Mouse (Mus musculus) CH12.LX (cell line): ENCODE measurements at regions not wholly inside any gene's neighbourhood (a gene's known extent, or its start where the extent isn't known, plus 50 kb on each side); places are given as distances from the start of the nearest gene placed in this dataset.

Source experiments
- DNase-seq: peaks from one replicate; pipeline ENCODE4 v3.0.0-alpha.2; 2013; ENCODE audit errors: extremely low read depth
- H3K27ac ChIP-seq: 2 replicates; pipeline ENCODE4 v1.5.1; 2012; ENCODE audit warnings: low read depth, mild to moderate bottlenecking, control low read depth, moderate library complexity; ENCODE audit not compliant: insufficient read depth
- H3K27me3 ChIP-seq: replicated peaks from 2 replicates; pipeline ENCODE3; 2012; ENCODE audit warnings: inconsistent platforms
- H3K36me3 ChIP-seq, 2 experiments: replicated peaks in 1 of 2; 2 replicates each; pipeline versions ENCODE3 to v1.6.1; 2012; ENCODE audit warnings: inconsistent platforms in 1 of 2, low read length in 1 of 2, mild to moderate bottlenecking in 1 of 2, mixed read lengths in 1 of 2, moderate library complexity in 1 of 2; ENCODE audit not compliant: control insufficient read depth in 1 of 2, insufficient read depth in 1 of 2
- H3K4me1 ChIP-seq, 2 experiments: 2 replicates each; pipeline ENCODE4 v1.6.1; 2012; ENCODE audit warnings: inconsistent platforms in 1 of 2, moderate library complexity in 1 of 2; ENCODE audit not compliant: insufficient read depth in 2 of 2, control insufficient read depth in 1 of 2
- H3K4me2 ChIP-seq: 2 replicates; pipeline ENCODE4 v1.6.1; 2012; ENCODE audit warnings: low read depth, mild to moderate bottlenecking, control low read depth; ENCODE audit not compliant: poor library complexity, insufficient read depth, severe bottlenecking
- H3K4me3 ChIP-seq, 3 experiments: fragments of 150-350 bp in 1 of 3; sonication (generic) in 1 of 3; replicated peaks in 1 of 3; 2 replicates each; pipeline versions ENCODE3 to v1.5.1; 2011 to 2012; ENCODE audit warnings: low read depth in 2 of 3, low read length in 2 of 3, mild to moderate bottlenecking in 2 of 3, moderate library complexity in 2 of 3, control low read depth in 1 of 3, improper control_type of control experiment in 1 of 3, inconsistent platforms in 1 of 3, mixed read lengths in 1 of 3; ENCODE audit not compliant: poor library complexity in 1 of 3
- H3K79me2 ChIP-seq: replicated peaks from 2 replicates; pipeline ENCODE4 v1.6.1; 2012; ENCODE audit warnings: mild to moderate bottlenecking, moderate library complexity; ENCODE audit not compliant: control insufficient read depth, poor library complexity, insufficient read depth, severe bottlenecking; ENCODE audit errors: extremely low read depth
- H3K9ac ChIP-seq: 2 replicates; pipeline ENCODE4 v1.6.1; 2012; ENCODE audit warnings: low read depth, mild to moderate bottlenecking, control low read depth, moderate library complexity; ENCODE audit not compliant: insufficient read depth
- H3K9me3 ChIP-seq: replicated peaks from 2 replicates; pipeline ENCODE3; 2012; ENCODE audit warnings: low read length, inconsistent platforms, mixed read lengths
- BHLHE40 ChIP-seq: IDR thresholded peaks from 2 replicates; pipeline ENCODE4 v1.6.1; 2011; ENCODE audit warnings: mild to moderate bottlenecking, low read depth, low read length, improper control_type of control experiment
- CTCF ChIP-seq, 2 experiments: IDR thresholded peaks in 1 of 2; conservative IDR thresholded peaks in 1 of 2; 2 replicates each; pipeline ENCODE4 v1.5.1; 2011 to 2012; ENCODE audit warnings: low read depth in 2 of 2, low read length in 2 of 2, improper control_type of control experiment in 1 of 2, inconsistent platforms in 1 of 2, mild to moderate bottlenecking in 1 of 2, moderate library complexity in 1 of 2
- E2F4 ChIP-seq: IDR thresholded peaks from 2 replicates; pipeline ENCODE4 v1.6.1; 2011; ENCODE audit warnings: low read depth, low read length, improper control_type of control experiment; ENCODE audit not compliant: insufficient replicate concordance
- GABPA ChIP-seq: IDR thresholded peaks from 2 replicates; pipeline ENCODE4 v1.6.1; 2012; ENCODE audit warnings: low read depth, low read length, improper control_type of control experiment, inconsistent platforms; ENCODE audit not compliant: insufficient replicate concordance
- HCFC1 ChIP-seq: IDR thresholded peaks from 2 replicates; pipeline ENCODE4 v1.6.1; 2012; ENCODE audit warnings: low read depth, mild to moderate bottlenecking, inconsistent platforms, low read length, improper control_type of control experiment
- IRF4 ChIP-seq: IDR thresholded peaks from 2 replicates; pipeline ENCODE4 v1.6.1; 2014; ENCODE audit warnings: low read depth, mild to moderate bottlenecking, inconsistent platforms, low read length, improper control_type of control experiment
- JUN ChIP-seq: IDR thresholded peaks from 2 replicates; pipeline ENCODE4 v1.6.1; 2011; ENCODE audit warnings: low read depth, mild to moderate bottlenecking, low read length, improper control_type of control experiment, moderate library complexity; ENCODE audit not compliant: insufficient read depth
- JUND ChIP-seq: conservative IDR thresholded peaks from 2 replicates; pipeline ENCODE4 v1.6.1; 2011; ENCODE audit warnings: low read depth, low read length, improper control_type of control experiment
- KAT2A ChIP-seq: IDR thresholded peaks from 2 replicates; pipeline ENCODE4 v1.6.1; 2012; ENCODE audit warnings: low read length, improper control_type of control experiment, inconsistent platforms; ENCODE audit not compliant: insufficient replicate concordance
- MAX ChIP-seq: IDR thresholded peaks from 2 replicates; pipeline ENCODE4 v1.6.1; 2011; ENCODE audit warnings: low read length, improper control_type of control experiment
- MAZ ChIP-seq: IDR thresholded peaks from 2 replicates; pipeline ENCODE4 v1.6.1; 2012; ENCODE audit warnings: low read depth, mild to moderate bottlenecking, inconsistent platforms, low read length, improper control_type of control experiment, moderate library complexity
- MEF2A ChIP-seq: IDR thresholded peaks from 2 replicates; pipeline ENCODE4 v1.6.1; 2014; ENCODE audit warnings: low read depth, mild to moderate bottlenecking, inconsistent platforms, low read length, improper control_type of control experiment, borderline replicate concordance
- MYC ChIP-seq: IDR thresholded peaks from 2 replicates; pipeline ENCODE4 v1.6.1; 2011; ENCODE audit warnings: low read depth, mild to moderate bottlenecking, improper control_type of control experiment, low read length
- PAX5 ChIP-seq: IDR thresholded peaks from 2 replicates; pipeline ENCODE4 v1.6.1; 2012; ENCODE audit warnings: low read length, inconsistent platforms, mixed read lengths
- POLR2AphosphoS2 ChIP-seq: IDR thresholded peaks from 2 replicates; pipeline ENCODE4 v1.6.1; 2011; ENCODE audit warnings: low read depth, low read length, improper control_type of control experiment
- RAD21 ChIP-seq: IDR thresholded peaks from 2 replicates; pipeline ENCODE4 v1.6.1; 2011; ENCODE audit warnings: low read depth, mild to moderate bottlenecking, low read length, improper control_type of control experiment, moderate library complexity
- RCOR1 ChIP-seq: conservative IDR thresholded peaks from 2 replicates; pipeline ENCODE4 v1.6.1; 2012; ENCODE audit warnings: low read depth, mild to moderate bottlenecking, inconsistent platforms, low read length, improper control_type of control experiment
- TBP ChIP-seq: conservative IDR thresholded peaks from 2 replicates; pipeline ENCODE4 v1.6.1; 2011; ENCODE audit warnings: low read depth, low read length, improper control_type of control experiment
- TCF12 ChIP-seq: IDR thresholded peaks from 2 replicates; pipeline ENCODE4 v1.6.1; 2014; ENCODE audit warnings: low read depth, mild to moderate bottlenecking, inconsistent platforms, low read length, improper control_type of control experiment
- USF1 ChIP-seq: IDR thresholded peaks from 2 replicates; pipeline ENCODE4 v1.6.1; 2014; ENCODE audit warnings: low read depth, mild to moderate bottlenecking, inconsistent platforms, low read length, improper control_type of control experiment
- USF2 ChIP-seq: conservative IDR thresholded peaks from 2 replicates; pipeline ENCODE4 v1.6.1; 2011; ENCODE audit warnings: low read depth, low read length, improper control_type of control experiment
- ZKSCAN1 ChIP-seq: IDR thresholded peaks from 2 replicates; pipeline ENCODE4 v1.6.1; 2012; ENCODE audit warnings: low read depth, inconsistent platforms, low read length, improper control_type of control experiment, borderline replicate concordance
- ZMIZ1 ChIP-seq: IDR thresholded peaks from 2 replicates; pipeline ENCODE4 v1.6.1; 2012; ENCODE audit warnings: low read depth, mild to moderate bottlenecking, inconsistent platforms, low read length, improper control_type of control experiment
- dilution Hi-C: fragments of 300-500 bp; cut with MboI; formaldehyde crosslinking; loops from 2 replicates; pipeline ENCODE4 v1.14.3; 2020; ENCODE audit warnings: low sequenced_read_pairs; ENCODE audit not compliant: extremely low pct_unique_long_range_greater_than_20kb, extremely low pct_ligation_motif_present
- in situ Hi-C: fragments of 300-500 bp; cut with MboI; formaldehyde crosslinking; loops from 3 replicates; pipeline ENCODE4 v1.14.3; 2019; ENCODE audit warnings: low sequenced_read_pairs, low pct_ligation_motif_present, low pct_unique_long_range_greater_than_20kb, mixed read lengths

DNA sequence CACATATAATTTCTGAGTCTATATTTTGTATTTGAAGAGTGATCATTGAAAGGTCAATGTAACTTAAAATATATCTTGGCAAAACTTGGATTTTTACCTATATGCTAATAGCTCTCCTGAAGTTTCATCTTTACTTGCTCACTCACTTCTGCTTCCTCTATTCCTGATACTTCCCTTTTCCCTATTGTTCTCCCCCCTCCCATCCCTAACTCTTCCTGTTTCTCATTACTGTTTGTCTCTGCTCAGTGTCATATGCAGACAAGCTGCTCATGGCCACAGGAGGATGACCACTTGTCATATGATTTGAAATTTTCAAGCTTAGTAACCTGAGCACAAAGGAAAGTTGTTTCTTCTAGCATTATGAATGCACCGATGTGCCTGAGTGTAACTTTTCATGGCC lies 3248.2 kb downstream of the 9330182O14Rik start:
- Histone ChIP-seq H3K9me3 (no peaks in the 10 kb centered on the region), H3K4me2 (no peak overlapping the region), H3K27ac (no peak overlapping the region), H3K4me3 (no peak overlapping the region), H3K79me2 (no peaks in the 10 kb centered on the region), H3K36me3 (no peaks in the 10 kb centered on the region), H3K27me3 (no peaks in the 10 kb centered on the region), H3K9ac (no peak overlapping the region), H3K4me1 (peaks cover 2 to 4% of the 10 kb centered on the region in 2 experiments; a peak in 1 of 4 replicates)
- in situ Hi-C loops = no loop called here
- no peak for DNase-seq
- TF ChIP-seq RCOR1 (no peak), IRF4 (no peak), MAX (no peak), ZKSCAN1 (no peak), MEF2A (no peak), RAD21 (no peak), JUND (no peak), PAX5 (no peak), KAT2A (no peak), BHLHE40 (no peak), MYC (no peak), TBP (no peak), POLR2AphosphoS2 (no peak), HCFC1 (no peak), ZMIZ1 (no peak), CTCF (conservative IDR thresholded peaks at IDR 0.05 in 1 of 2, IDR thresholded peaks at IDR 0.05 in 1 of 2; ENCODE audit: low read depth in 2 of 2, low read length in 2 of 2) (no peak), E2F4 (no peak)
- dilution Hi-C loops = no loop called here

DNA sequence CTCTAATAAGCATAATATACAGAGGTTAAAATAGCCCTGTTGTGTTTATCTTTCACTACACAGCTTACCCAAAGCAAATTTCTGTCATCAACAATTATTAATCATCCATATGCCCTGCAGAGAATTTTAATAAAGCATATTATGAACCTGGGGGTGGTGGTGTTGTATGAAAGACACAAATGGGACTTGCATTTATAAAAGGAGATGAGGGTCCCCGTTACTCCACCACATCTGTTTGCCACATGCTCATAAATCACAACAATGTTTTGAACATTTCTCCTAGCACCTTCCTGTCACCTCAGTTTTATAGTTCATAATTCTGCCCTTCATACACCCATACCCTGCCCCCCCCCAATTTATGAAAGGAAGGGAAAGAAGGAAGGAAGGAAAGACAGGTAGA lies 3265.7 kb downstream of the 9330182O14Rik start:
- Histone ChIP-seq H3K36me3 (no peaks in the 10 kb centered on the region), H3K4me2 (no peak overlapping the region), H3K27ac (no peak overlapping the region), H3K4me3 (no peak overlapping the region)
- no peak for DNase-seq
- dilution Hi-C loops = no loop called here
- TF ChIP-seq GABPA = no peak
- TF ChIP-seq MAZ = no peak
- no peak for TF ChIP-seq USF2
- no peak for TF ChIP-seq TCF12
- TF ChIP-seq USF1 = no peak
- TF ChIP-seq HCFC1 = no peak
- no peak for TF ChIP-seq BHLHE40
- TF ChIP-seq JUN = no peak
- TF ChIP-seq, all 38 proteins: peak for 0
- Histone ChIP-seq H3K4me1 (no peaks in the 10 kb centered on the region), H3K27me3 (no peaks in the 10 kb centered on the region), H3K79me2 (no peaks in the 10 kb centered on the region), H3K9ac (no peak overlapping the region), H3K9me3 (no peaks in the 10 kb centered on the region)
- in situ Hi-C loops = no loop called here
